Mouse (Mus musculus) hindbrain, embryonic 11.5 days (tissue): ENCODE data around the gene Fam111a. TPM values are rescaled to one million over a fixed set of nuclear protein-coding genes. Genes with fewer than 3 reads are reported as not detected.

Experiments used
- ATAC-seq: fragments of 200-750 bp; cut with Nextera tagmentation; 2 replicates; pipeline ENCODE4 v1.8.0; 2017; ENCODE audit warnings: mild to moderate bottlenecking, moderate TSS enrichment, moderate library complexity; ENCODE audit not compliant: low FRiP score
- DNase-seq: peaks from one replicate; pipeline ENCODE4 v3.0.0-alpha.2; 2015; ENCODE audit warnings: low spot score
- H3K27ac ChIP-seq: fragments of 300-500 bp; sonication (generic); 2 replicates; pipeline ENCODE4 v1.5.1; 2014; ENCODE audit warnings: mild to moderate bottlenecking, low read depth, low read length
- H3K27me3 ChIP-seq: fragments of 300-500 bp; sonication (generic); 2 replicates; pipeline ENCODE4 v1.6.1; 2014; ENCODE audit warnings: mild to moderate bottlenecking, low read length, moderate library complexity, mixed read lengths; ENCODE audit not compliant: control insufficient read depth, insufficient read depth
- H3K36me3 ChIP-seq: fragments of 300-500 bp; sonication (generic); 2 replicates; pipeline ENCODE4 v1.6.1; 2014; ENCODE audit warnings: mild to moderate bottlenecking, low read length, moderate library complexity, mixed read lengths; ENCODE audit not compliant: control insufficient read depth, insufficient read depth
- H3K4me1 ChIP-seq: fragments of 300-500 bp; sonication (generic); replicated peaks from 2 replicates; pipeline ENCODE4 v1.6.1; 2014; ENCODE audit warnings: low read length, mixed read lengths; ENCODE audit not compliant: control insufficient read depth, insufficient read depth
- H3K4me2 ChIP-seq: fragments of 300-500 bp; sonication (generic); replicated peaks from 2 replicates; pipeline ENCODE4 v1.6.1; 2014; ENCODE audit warnings: mild to moderate bottlenecking, low read depth, low read length
- H3K4me3 ChIP-seq: fragments of 300-500 bp; sonication (generic); 2 replicates; pipeline ENCODE4 v1.5.1; 2014; ENCODE audit warnings: low read depth, low read length
- H3K9ac ChIP-seq: fragments of 300-500 bp; sonication (generic); 2 replicates; pipeline ENCODE4 v1.6.1; 2014; ENCODE audit warnings: low read depth, low read length
- H3K9me3 ChIP-seq: fragments of 300-500 bp; sonication (generic); 2 replicates; pipeline ENCODE4 v1.6.1; 2016; ENCODE audit warnings: low read length; ENCODE audit not compliant: control insufficient read depth
- WGBS: fragments of 180-500 bp; shearing (Covaris S2); extraction: QIAGEN DNeasy Blood & Tissue Kit; methylation state at CpG from one replicate; pipeline ENCODE4 v1.1.7; 2014; 5-methylcytosine and 5-hydroxymethylcytosine counted together
- polyA plus RNA-seq: library from polyadenylated mRNA; unstranded; fragments of >200 nt; fragmentation: Nextera tagmentation; extraction: Ambion mirVana; gene quantifications from 2 replicates; pipeline ENCODE4 v1.2.1, GENCODE M21; 2014

Gene Fam111a
- polyA plus RNA-seq, 1 experiment from 2014 or later = 22.1 TPM

DNA sequence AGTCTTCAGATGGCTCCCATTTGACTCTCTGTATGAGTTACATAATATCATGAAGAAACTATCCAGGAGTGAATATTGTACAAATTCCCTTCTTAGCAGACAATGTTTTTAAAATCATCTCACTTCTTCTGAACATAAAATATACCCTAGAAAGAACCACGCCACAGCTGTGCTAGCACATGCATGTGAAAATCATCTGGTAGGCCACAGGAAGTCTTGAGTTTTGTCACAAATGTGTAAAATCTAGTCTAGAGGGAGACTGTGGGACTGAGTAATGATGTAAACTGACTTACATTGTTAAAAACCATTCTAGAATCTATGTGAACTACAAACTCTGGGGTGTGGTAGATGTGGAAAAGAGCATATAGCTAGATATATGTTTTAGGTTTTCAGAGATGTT is 26.1 kb downstream of the Fam111a start:
- peaks cover 5% of the 10 kb centered on the region; the same call in 1 of the 2 replicates for H3K4me1 ChIP-seq
- DNase-seq (no peak), ATAC-seq (no peak)
- H3K36me3 ChIP-seq = no peaks in the 10 kb centered on the region
- H3K27ac ChIP-seq = no peak overlapping the region
- no peak overlapping the region for H3K9ac ChIP-seq
- no peak overlapping the region for H3K4me2 ChIP-seq
- no peak overlapping the region for H3K4me3 ChIP-seq
- no peaks in the 10 kb centered on the region for H3K9me3 ChIP-seq
- no peaks in the 10 kb centered on the region for H3K27me3 ChIP-seq
- 88% methylated on average over 1 of the region's 1 CpGs for WGBS

- Histone ChIP-seq H3K36me3 (no peaks in the 10 kb centered on the region), H3K27me3 (no peaks in the 10 kb centered on the region), H3K27ac (no peak overlapping the region), H3K9ac (0 out of 2 replicates have a peak overlapping the region, but pooled peaks have one; percentile 12), H3K4me2 (peak overlapping the region; percentile 47), H3K4me1 (peaks cover 5% of the 10 kb centered on the region; the same call in 1 of the 2 replicates), H3K9me3 (no peaks in the 10 kb centered on the region), H3K4me3 (peak overlapping the region; percentile 31; the same call in 1 of the 2 replicates)
- WGBS = 91% methylated on average over 1 of the region's 1 CpGs
- DNase-seq = no peak
- ATAC-seq = peak; percentile 43
These were observed 27.2 kb downstream of the Fam111a start for GRCm38 (mm10) chr19:12572614-12573265.

- H3K4me3 ChIP-seq = peak overlapping the region; percentile 31
- peak overlapping the region; percentile 47 for H3K4me2 ChIP-seq
- ATAC-seq (peak; percentile 100), DNase-seq (peak; percentile 80)
- peak overlapping the region; percentile 42; the same call in 1 of the 2 replicates for H3K9ac ChIP-seq
- H3K27me3 ChIP-seq = no peaks in the 10 kb centered on the region
- no peaks in the 10 kb centered on the region for H3K9me3 ChIP-seq
- no peak overlapping the region for H3K27ac ChIP-seq
- H3K36me3 ChIP-seq = no peaks in the 10 kb centered on the region
- peaks cover 5% of the 10 kb centered on the region; the same call in 1 of the 2 replicates for H3K4me1 ChIP-seq
- WGBS = 7% methylated on average over 14 of the region's 14 CpGs
These were observed 27.9 kb downstream of the Fam111a start for GRCm38 (mm10) chr19:12573266-12574011.

DNA sequence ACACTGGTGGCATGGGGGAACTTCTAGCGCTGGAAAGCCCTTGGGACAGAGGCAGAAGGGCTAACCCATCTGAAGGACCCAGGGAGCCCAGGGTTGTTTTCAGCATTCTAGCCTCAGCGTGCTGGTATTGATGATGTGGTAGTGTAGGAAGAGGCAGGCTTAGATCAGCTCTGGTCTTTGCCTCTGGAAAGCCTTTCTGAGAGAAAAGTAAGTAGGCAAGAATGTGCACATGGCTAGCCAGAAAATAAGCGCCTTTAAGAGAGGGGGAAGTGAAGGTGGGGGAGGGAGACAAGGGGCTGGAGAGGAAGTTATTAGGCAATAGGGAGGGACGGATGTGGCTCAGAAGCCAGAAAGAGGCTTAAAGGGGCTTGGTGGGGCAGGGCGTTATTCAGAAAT is 28.5 kb downstream of the Fam111a start:
- H3K4me2 ChIP-seq = peak overlapping the region; percentile 47
- H3K4me1 ChIP-seq = peaks cover 5% of the 10 kb centered on the region; the same call in 1 of the 2 replicates
- H3K27ac ChIP-seq = no peak overlapping the region
- H3K4me3 ChIP-seq = peak overlapping the region; percentile 31
- no peaks in the 10 kb centered on the region for H3K27me3 ChIP-seq
- no peaks in the 10 kb centered on the region for H3K9me3 ChIP-seq
- H3K9ac ChIP-seq = peak overlapping the region; percentile 42; the same call in 1 of the 2 replicates
- 34% methylated on average over 5 of the region's 5 CpGs for WGBS
- DNase-seq (peak; percentile 20), ATAC-seq (no peak)
- no peaks in the 10 kb centered on the region for H3K36me3 ChIP-seq

- ATAC-seq = no peak
These were observed 29.6 kb downstream of the Fam111a start for GRCm38 (mm10) chr19:12575107-12575506.

GRCm38 (mm10) chr19:12575514-12575913 is 30.0 kb downstream of the Fam111a start:
- Histone ChIP-seq H3K4me3 (no peak overlapping the region), H3K27ac (no peak overlapping the region), H3K9ac (no peak overlapping the region), H3K4me1 (peaks cover 5% of the 10 kb centered on the region; the same call in 1 of the 2 replicates), H3K36me3 (no peaks in the 10 kb centered on the region), H3K4me2 (no peak overlapping the region), H3K9me3 (no peaks in the 10 kb centered on the region), H3K27me3 (no peaks in the 10 kb centered on the region)
- no peak for DNase-seq
- WGBS = 82% methylated on average over 2 of the region's 2 CpGs
- no peak for ATAC-seq

More at GRCm38 (mm10) chr19:12575107-12575506, 29.6 kb downstream of the Fam111a start:
- Histone ChIP-seq H3K9ac (no peak overlapping the region), H3K9me3 (no peaks in the 10 kb centered on the region), H3K4me3 (no peak overlapping the region), H3K36me3 (no peaks in the 10 kb centered on the region), H3K27ac (no peak overlapping the region), H3K4me2 (no peak overlapping the region), H3K27me3 (no peaks in the 10 kb centered on the region), H3K4me1 (peaks cover 5% of the 10 kb centered on the region; the same call in 1 of the 2 replicates)
- 94% methylated on average over 7 of the region's 7 CpGs for WGBS
- DNase-seq = no peak

DNA sequence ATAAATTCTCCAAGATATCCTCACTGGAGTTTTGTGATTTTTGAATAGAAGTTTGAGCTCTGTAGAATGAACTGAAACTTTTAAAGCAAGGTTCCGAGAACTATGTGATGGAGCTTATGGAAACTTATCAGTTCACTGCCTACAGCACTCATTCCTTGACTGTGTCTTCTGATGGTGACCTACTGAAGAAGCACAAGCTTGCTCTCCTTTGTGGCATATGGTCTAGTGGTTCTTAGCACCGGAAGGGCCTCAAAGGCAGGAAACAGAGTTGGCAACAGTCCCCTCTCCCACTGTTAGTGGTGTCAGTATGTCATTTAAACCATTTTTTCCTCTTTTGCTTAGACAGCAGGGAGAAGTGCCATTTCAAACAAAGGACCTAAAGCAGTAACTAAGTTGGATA is 31.1 kb downstream of the Fam111a start:
- Histone ChIP-seq H3K36me3 (no peaks in the 10 kb centered on the region), H3K9me3 (no peaks in the 10 kb centered on the region), H3K4me2 (no peak overlapping the region), H3K9ac (no peak overlapping the region), H3K27me3 (no peaks in the 10 kb centered on the region), H3K4me1 (peaks cover 5% of the 10 kb centered on the region; the same call in 1 of the 2 replicates), H3K4me3 (no peak overlapping the region), H3K27ac (no peak overlapping the region)
- ATAC-seq (no peak), DNase-seq (no peak)
- WGBS = 98% methylated on average over 2 of the region's 2 CpGs

DNA sequence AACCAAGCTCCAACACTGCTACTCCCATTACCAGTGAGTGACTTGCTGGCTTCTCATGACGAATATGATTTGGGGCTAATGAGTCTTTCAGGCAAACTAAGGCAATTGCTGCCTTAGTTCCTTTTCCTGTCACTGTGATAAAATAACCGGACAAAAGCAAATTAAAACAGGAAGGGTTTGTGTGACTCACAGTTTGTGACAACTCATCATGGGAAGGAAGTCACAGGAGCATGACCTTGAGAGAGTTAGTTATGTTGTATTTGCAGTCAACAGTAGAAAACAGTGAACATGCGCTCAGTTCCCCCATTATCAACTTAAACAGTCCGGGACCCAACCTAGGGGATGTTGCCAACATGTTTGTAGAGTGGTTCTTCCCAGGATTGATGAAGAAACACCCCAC is 39.8 kb downstream of the Fam111a start:
- Histone ChIP-seq H3K4me1 (no peaks in the 10 kb centered on the region), H3K4me2 (no peak overlapping the region), H3K4me3 (no peak overlapping the region), H3K27me3 (no peaks in the 10 kb centered on the region), H3K9ac (no peak overlapping the region), H3K9me3 (no peaks in the 10 kb centered on the region), H3K27ac (no peak overlapping the region), H3K36me3 (no peaks in the 10 kb centered on the region)
- no peak for ATAC-seq
- DNase-seq = no peak
- 91% methylated on average over 4 of the region's 4 CpGs for WGBS
